Mouse (Mus musculus) intestine, embryonic 14.5 days (tissue): ENCODE measurements around the gene Ptcd3. TPM values are rescaled to one million over a fixed set of nuclear protein-coding genes. Genes with fewer than 3 reads are reported as not detected.

Experiments used
- ATAC-seq: fragments of 200-750 bp; cut with Nextera tagmentation; replicated peaks from 2 replicates; pipeline ENCODE4 v1.8.0; 2017; ENCODE audit warnings: low read depth, moderate number of reproducible peaks, moderate TSS enrichment, moderate library complexity; ENCODE audit not compliant: low FRiP score, low TSS enrichment
- DNase-seq: peaks from one replicate; pipeline ENCODE4 v3.0.0-alpha.2; 2018; ENCODE audit warnings: low spot score
- H3K27ac ChIP-seq: fragments of 300-500 bp; sonication (generic); 2 replicates; pipeline ENCODE4 v1.5.1; 2014; ENCODE audit warnings: low read depth, mild to moderate bottlenecking, control low read depth
- H3K27me3 ChIP-seq: fragments of 300-500 bp; sonication (generic); replicated peaks from 2 replicates; pipeline ENCODE4 v1.6.1; 2014; ENCODE audit warnings: low read length, control low read depth; ENCODE audit not compliant: control insufficient read depth, insufficient read depth
- H3K36me3 ChIP-seq: fragments of 300-500 bp; sonication (generic); 2 replicates; pipeline ENCODE4 v1.6.1; 2014; ENCODE audit warnings: low read length, control low read depth; ENCODE audit not compliant: control insufficient read depth, insufficient read depth
- H3K4me1 ChIP-seq: fragments of 300-500 bp; sonication (generic); replicated peaks from 2 replicates; pipeline ENCODE4 v1.6.1; 2014; ENCODE audit warnings: low read length, control low read depth, mixed read lengths; ENCODE audit not compliant: control insufficient read depth, insufficient read depth
- H3K4me2 ChIP-seq: fragments of 300-500 bp; sonication (generic); 2 replicates; pipeline ENCODE4 v1.6.1; 2014; ENCODE audit warnings: low read length
- H3K4me3 ChIP-seq: fragments of 300-500 bp; sonication (generic); 2 replicates; pipeline ENCODE4 v1.5.1; 2014; ENCODE audit warnings: low read depth, low read length, control low read depth, mixed read lengths
- H3K9ac ChIP-seq: fragments of 300-500 bp; sonication (generic); 2 replicates; pipeline ENCODE4 v1.6.1; 2014; ENCODE audit warnings: mild to moderate bottlenecking, low read length
- H3K9me3 ChIP-seq: fragments of 300-500 bp; sonication (generic); 2 replicates; pipeline ENCODE4 v1.6.1; 2016; ENCODE audit warnings: low read length, control low read depth; ENCODE audit not compliant: control insufficient read depth
- WGBS: fragments of 180-500 bp; shearing (Covaris S2); extraction: QIAGEN DNeasy Blood & Tissue Kit; methylation state at CpG from one replicate; pipeline ENCODE4 v1.1.7; 2014; 5-methylcytosine and 5-hydroxymethylcytosine counted together
- polyA plus RNA-seq: library from polyadenylated mRNA; unstranded; fragments of >200 nt; fragmentation: Nextera tagmentation; extraction: Ambion mirVana; gene quantifications from 2 replicates; pipeline ENCODE4 v1.2.1, GENCODE M21; 2014

Gene Ptcd3
- 116 and 121 TPM in 2 replicates for polyA plus RNA-seq

DNA sequence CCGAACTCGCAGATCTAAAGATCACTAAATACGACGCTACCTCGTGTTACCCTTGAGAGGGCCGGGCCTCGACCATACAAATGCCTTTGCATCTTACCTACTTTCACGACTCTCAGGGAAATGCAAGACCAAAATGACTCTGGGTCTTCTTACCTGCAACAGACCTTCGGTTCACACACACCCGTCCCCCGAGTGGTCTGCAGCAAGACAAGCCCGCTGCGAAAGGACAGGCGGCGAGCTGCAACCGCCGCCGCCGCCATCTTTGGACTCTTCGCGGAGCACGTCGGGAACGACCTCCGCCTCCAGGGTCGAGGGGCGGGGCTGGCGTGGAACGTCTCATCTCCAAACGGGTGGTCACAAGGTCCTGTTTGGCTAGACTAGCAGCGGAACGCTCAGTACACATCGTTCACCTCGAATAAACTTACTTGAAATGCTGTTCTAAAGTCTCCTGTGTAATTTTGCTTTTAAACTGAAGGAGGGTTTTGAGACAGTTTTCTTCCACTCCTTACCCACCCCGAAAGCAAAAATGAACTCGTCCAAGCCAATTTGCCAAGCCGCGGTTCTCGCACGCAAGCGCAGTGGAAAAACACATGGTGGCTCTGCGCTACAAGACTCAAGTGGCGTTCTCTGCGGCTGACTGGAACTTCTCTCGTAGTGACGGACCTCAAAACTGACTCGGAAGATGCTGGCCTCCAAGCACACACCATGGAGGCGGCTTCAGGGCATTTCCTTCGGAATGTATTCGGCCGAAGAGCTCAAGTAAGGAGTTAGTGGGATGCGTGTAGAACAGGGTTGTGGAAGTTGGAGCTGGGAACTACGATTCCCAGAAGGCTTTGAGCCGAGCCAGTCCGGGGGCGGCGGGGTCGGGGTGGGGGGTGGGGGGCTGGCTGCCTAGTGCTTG is at the start of gene Ptcd3, which contains the start of gene Polr1a:
Gene Ptcd3 (minus strand): TSS at position 270 of the 901 bp plus-strand sequence.
Gene Polr1a (plus strand): TSS at position 573 of the 901 bp plus-strand sequence.
- DNase-seq, result peak; percentile 97

DNA sequence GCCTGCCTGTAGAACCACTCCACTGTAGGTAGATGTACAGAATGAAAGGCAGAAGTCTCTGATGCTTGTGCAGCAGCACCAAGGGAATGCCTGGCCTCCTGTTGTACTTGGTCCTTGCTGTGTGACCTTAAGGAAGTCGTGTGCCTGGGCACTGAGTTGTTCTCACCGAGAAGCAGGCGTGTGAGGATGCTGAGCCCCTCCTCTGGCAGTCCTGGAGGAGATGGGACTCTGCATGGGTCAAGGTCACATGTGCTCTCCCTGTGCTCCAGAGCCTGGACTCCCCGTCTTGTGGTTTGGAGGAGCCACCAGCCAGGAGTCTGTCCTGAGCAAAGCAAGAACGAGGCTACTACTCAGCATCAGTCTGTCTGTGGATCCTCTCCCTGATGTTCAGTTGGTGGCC is 42.6 kb upstream of the Ptcd3 start:
- ATAC-seq (no peak), DNase-seq (no peak)
- Histone ChIP-seq H3K9me3 (no peaks in the 10 kb centered on the region), H3K27ac (no peak overlapping the region), H3K4me3 (no peak overlapping the region), H3K36me3 (peaks cover 85% of the 10 kb centered on the region), H3K4me1 (no peaks in the 10 kb centered on the region), H3K4me2 (no peak overlapping the region), H3K9ac (no peak overlapping the region), H3K27me3 (no peaks in the 10 kb centered on the region)
- WGBS, result 92% methylated on average over 5 of the region's 5 CpGs

More for the DNA sequence above, at the start of gene Ptcd3, which contains the start of gene Polr1a:
- WGBS, result under 1% methylated on average over 58 of the region's 58 CpGs
- peak within 1 kb of the TSS; percentile 77 for H3K4me3 ChIP-seq
- H3K4me2 ChIP-seq, result peak within 1 kb of the TSS; percentile 90
- peaks cover 38% of the 10 kb centered on the region for H3K36me3 ChIP-seq
- H3K27me3 ChIP-seq, result no peaks in the 10 kb centered on the region
- ATAC-seq, result peak; percentile 93
- no peaks in the 10 kb centered on the region; the same call in 1 of the 2 replicates for H3K4me1 ChIP-seq
- H3K9me3 ChIP-seq, result no peaks in the 10 kb centered on the region
- peak within 1 kb of the TSS; percentile 81 for H3K27ac ChIP-seq
- H3K9ac ChIP-seq, result peak within 1 kb of the TSS; percentile 69

DNA sequence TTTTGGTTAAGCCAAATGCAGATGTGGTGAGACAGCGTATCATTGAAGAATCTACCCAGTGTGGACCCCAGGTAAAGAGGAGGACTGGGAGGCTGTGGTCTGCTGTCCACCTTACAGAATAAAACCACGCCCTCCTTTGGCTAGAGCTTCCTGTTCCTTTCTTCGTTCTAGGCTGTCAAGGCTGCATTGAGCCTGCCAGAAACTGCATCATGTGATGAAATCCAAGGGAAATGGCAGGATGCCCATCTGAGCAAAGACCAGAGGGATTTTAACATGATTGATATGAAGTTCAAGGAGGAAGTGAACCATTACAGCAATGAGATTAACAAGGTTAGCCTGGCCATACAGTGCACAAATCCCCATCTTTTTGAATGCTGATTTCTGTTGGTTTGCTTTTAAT is 42.0 kb upstream of the Ptcd3 start:
- peaks cover 86% of the 10 kb centered on the region for H3K36me3 ChIP-seq
- WGBS, result 81% methylated on average over 3 of the region's 3 CpGs

DNA sequence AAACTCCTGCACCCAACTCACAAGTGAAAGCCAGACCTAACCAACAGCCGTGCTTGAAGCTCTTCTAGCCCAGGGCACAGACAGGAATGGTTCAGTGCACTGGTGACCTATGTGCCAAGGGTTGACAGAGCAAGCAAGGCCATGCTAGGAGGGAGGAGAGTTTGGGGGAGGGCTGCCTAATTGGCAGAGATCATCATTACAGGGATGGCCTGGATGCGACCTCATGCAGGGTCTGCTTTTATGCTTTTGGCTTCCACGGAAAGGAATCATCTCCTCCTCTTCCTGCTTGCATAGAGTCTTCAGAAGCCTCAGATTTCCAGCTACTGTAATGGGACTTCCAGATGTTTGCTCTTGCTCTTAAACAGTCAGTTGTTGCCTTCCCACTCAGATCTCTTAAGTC is 41.2 kb upstream of the Ptcd3 start:
- ATAC-seq, result no peak
- DNase-seq, result no peak

More for the DNA sequence above, 42.0 kb upstream of the Ptcd3 start:
- H3K4me1 ChIP-seq, result no peaks in the 10 kb centered on the region
- no peak overlapping the region for H3K4me2 ChIP-seq
- ATAC-seq (no peak), DNase-seq (no peak)
- no peak overlapping the region for H3K9ac ChIP-seq
- no peaks in the 10 kb centered on the region for H3K27me3 ChIP-seq
- no peak overlapping the region for H3K27ac ChIP-seq
- H3K9me3 ChIP-seq, result no peaks in the 10 kb centered on the region
- no peak overlapping the region for H3K4me3 ChIP-seq

DNA sequence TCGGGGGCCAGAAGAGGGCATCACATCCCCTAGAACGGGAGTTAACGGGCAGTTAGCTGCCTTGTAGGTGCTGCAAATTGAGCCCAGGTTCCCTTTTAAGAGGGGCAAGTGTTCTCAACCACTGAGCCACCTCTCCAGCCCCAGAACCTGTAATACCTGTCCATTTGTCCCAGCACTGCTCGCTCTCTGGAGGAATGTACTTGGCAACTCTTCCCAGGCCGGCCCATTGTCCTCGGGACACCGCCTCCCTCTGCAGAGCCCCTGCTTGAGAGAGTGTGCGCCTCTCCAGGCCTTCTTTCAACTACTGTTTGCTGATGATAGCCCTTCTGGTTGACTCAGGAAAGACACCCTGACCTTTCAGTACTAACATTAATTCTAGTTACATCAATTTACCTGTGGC is 37.6 kb upstream of the Ptcd3 start:
- Histone ChIP-seq H3K4me3 (no peak overlapping the region), H3K27ac (no peak overlapping the region), H3K9ac (no peak overlapping the region), H3K4me1 (no peaks in the 10 kb centered on the region), H3K27me3 (no peaks in the 10 kb centered on the region), H3K36me3 (peaks cover 73% of the 10 kb centered on the region), H3K9me3 (no peaks in the 10 kb centered on the region), H3K4me2 (no peak overlapping the region)
- WGBS, result 86% methylated on average over 8 of the region's 8 CpGs
- no peak for ATAC-seq
- DNase-seq, result no peak

More for the DNA sequence above, 41.2 kb upstream of the Ptcd3 start:
- H3K4me3 ChIP-seq, result no peak overlapping the region
- no peak overlapping the region for H3K4me2 ChIP-seq
- no peaks in the 10 kb centered on the region for H3K9me3 ChIP-seq
- 87% methylated on average over 3 of the region's 3 CpGs for WGBS
- no peaks in the 10 kb centered on the region for H3K4me1 ChIP-seq
- H3K27ac ChIP-seq, result no peak overlapping the region
- no peaks in the 10 kb centered on the region for H3K27me3 ChIP-seq
- H3K36me3 ChIP-seq, result peaks cover 85% of the 10 kb centered on the region
- H3K9ac ChIP-seq, result no peak overlapping the region

DNA sequence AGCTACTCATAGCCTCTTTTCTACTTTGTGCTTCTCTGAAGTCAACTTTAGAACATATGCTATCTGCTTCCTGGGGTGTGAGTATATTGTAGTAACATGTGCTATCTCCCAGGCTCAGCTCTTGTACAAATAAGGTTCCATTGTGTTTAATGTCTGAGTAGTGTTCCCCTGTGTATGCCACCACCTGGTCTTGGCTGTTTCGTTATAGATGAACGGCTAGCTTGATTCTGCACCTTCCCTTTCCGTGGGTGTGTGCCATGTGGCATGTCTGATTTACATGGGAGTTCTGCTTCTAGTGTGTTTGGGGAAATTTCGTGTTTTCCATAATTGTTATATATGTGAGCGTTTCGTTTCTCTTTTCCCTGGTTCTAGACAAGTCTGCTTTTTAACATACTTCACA is 36.6 kb upstream of the Ptcd3 start:
- H3K27me3 ChIP-seq, result no peaks in the 10 kb centered on the region
- peaks cover 73% of the 10 kb centered on the region for H3K36me3 ChIP-seq
- no peaks in the 10 kb centered on the region for H3K4me1 ChIP-seq
- H3K4me2 ChIP-seq, result no peak overlapping the region
- no peak overlapping the region for H3K4me3 ChIP-seq
- H3K9me3 ChIP-seq, result no peaks in the 10 kb centered on the region
- WGBS, result 82% methylated on average over 6 of the region's 6 CpGs
- no peak for ATAC-seq
- no peak overlapping the region for H3K27ac ChIP-seq
- no peak for DNase-seq
- no peak overlapping the region for H3K9ac ChIP-seq

DNA sequence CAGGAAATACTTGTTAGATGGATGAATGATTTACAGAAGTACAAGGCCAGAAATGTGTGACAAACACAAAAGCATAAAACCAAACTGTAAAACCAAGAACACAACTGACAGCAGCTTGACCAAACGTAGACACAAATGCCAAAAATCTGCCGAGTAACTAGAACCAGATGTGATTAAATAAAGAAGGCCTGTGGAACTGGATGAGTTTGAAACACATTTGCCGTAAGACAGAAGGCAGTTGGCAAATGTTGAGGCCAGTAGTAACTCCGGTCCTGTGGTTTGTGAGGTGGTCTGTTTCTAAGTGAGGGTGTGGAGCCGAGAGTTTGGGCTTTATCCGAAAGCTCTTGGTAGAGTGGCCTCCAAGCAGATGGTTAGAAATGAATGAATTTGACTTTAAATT is 32.4 kb upstream of the Ptcd3 start:
- Histone ChIP-seq H3K27me3 (no peaks in the 10 kb centered on the region), H3K27ac (no peak overlapping the region), H3K9ac (no peak overlapping the region), H3K9me3 (no peaks in the 10 kb centered on the region), H3K36me3 (peaks cover 74% of the 10 kb centered on the region), H3K4me3 (no peak overlapping the region), H3K4me2 (no peak overlapping the region), H3K4me1 (no peaks in the 10 kb centered on the region)
- no peak for DNase-seq
- ATAC-seq, result no peak
- WGBS, result 88% methylated on average over 6 of the region's 6 CpGs

DNA sequence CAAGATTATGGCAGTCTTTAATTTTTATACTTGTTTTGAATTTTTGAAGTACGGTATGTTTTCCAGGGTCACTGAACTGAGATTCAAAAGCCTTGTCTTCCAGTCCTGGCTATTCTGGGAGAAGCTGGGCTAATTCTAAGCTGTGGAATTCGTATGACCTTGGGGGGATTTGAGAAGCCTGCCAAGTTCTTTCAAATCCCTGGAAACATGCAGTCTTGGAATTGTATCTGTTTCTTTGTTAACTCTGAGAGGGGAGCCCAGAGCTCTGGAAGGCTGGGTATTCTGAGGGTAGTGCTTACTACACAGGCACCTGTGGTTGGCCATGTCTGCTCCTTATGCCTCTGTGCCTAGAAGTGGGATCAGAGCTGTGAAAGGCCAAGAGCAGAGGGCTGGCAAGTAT is 27.2 kb upstream of the Ptcd3 start:
- Histone ChIP-seq H3K4me1 (no peaks in the 10 kb centered on the region; the same call in 1 of the 2 replicates), H3K9ac (no peak overlapping the region), H3K36me3 (peaks cover 89% of the 10 kb centered on the region), H3K4me3 (no peak overlapping the region), H3K27ac (no peak overlapping the region), H3K4me2 (no peak overlapping the region), H3K9me3 (no peaks in the 10 kb centered on the region), H3K27me3 (no peaks in the 10 kb centered on the region)
- ATAC-seq (no peak), DNase-seq (no peak)
- WGBS, result 77% methylated on average over 2 of the region's 2 CpGs
